ENCODE assay signal across 10 mouse cellular contexts in the genomic region with DNA sequence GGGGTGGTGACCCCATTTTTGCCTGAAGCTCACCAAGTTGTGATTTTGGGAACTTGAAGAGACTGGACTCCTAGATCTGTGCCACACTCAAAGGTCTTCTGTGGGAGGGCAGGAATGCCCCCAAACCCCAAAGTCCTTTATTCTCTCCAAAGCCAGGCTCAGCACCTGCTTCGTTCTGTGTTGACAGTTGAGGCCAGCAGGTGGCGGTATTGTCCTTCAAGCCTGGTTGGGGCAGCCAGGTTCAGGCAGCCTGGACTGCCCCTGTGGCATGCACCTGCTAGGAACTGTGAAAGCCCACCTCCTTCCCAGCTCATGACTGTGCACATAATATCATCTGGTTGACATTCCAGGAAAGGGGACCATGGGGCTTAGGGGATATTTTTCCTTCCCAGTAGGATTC.
DNase-seq lines count a peak whose midpoint lies in the region; ATAC-seq lines count a peak whose summit lies in the region.
"Had no signal": no experiment of that assay in that cellular context is flagged by ENCODE, and none has a peak within 500 bp of the region (broad histone marks: within the 10 kb centered on the region; RNA-seq: fewer than 3 reads in every experiment).

No protein-coding gene starts in this region.

- H3K9me3 ChIP-seq in hindbrain, embryonic 11.5 days (ENCODE audit: control insufficient read depth, low read length) = 0 out of 2 replicates have a peak, but pooled peaks cover 2% of the 10 kb centered on the region
- peaks cover 9% of the 10 kb centered on the region; the same call in 1 of the 2 replicates for H3K9me3 ChIP-seq in hindbrain, embryonic 13.5 days

- H3K4me1 ChIP-seq in hindbrain, embryonic 11.5 days (replicated peaks; ENCODE audit: control insufficient read depth, insufficient read depth, low read length) = no peaks in the 10 kb centered on the region
- H3K4me1 ChIP-seq in hindbrain, embryonic 13.5 days (replicated peaks) = no peaks in the 10 kb centered on the region
- H3K4me1 ChIP-seq: embryonic facial prominence, embryonic 13.5 days had no signal

- H3K9ac ChIP-seq in hindbrain, embryonic 11.5 days (ENCODE audit: low read depth, low read length) = no peak overlapping the region
- H3K9ac ChIP-seq in hindbrain, embryonic 13.5 days = no peak overlapping the region
- H3K9ac ChIP-seq: embryonic facial prominence, embryonic 13.5 days had no signal

- no peak overlapping the region for H3K4me3 ChIP-seq in hindbrain, embryonic 11.5 days (ENCODE audit: low read depth, low read length)
- H3K4me3 ChIP-seq in hindbrain, embryonic 13.5 days = no peak overlapping the region
- H3K4me3 ChIP-seq: embryonic facial prominence, embryonic 13.5 days had no signal

- 29% methylated on average over 2 of the region's 2 CpGs for WGBS in hindbrain, embryonic 11.5 days
- 48% methylated on average over 2 of the region's 2 CpGs for WGBS in hindbrain, embryonic 13.5 days

- no peak overlapping the region for H3K4me2 ChIP-seq in hindbrain, embryonic 11.5 days (replicated peaks; ENCODE audit: low read depth, low read length)
- no peak overlapping the region for H3K4me2 ChIP-seq in hindbrain, embryonic 13.5 days
- H3K4me2 ChIP-seq: embryonic facial prominence, embryonic 13.5 days had no signal

- peak; percentile 46 for DNase-seq in hindbrain, embryonic 11.5 days (ENCODE audit: low spot score)
- peak; percentile 49 for DNase-seq in right cerebral cortex, postnatal 14 days
- DNase-seq in right cerebral cortex, postnatal 36 days (ENCODE audit: low spot score in 2 of 2) = no peak
- peak; percentile 31 for DNase-seq in embryo, embryonic 11 days
- peak; percentile 60 for DNase-seq in testis, postnatal 10 days (ENCODE audit: low spot score)
- DNase-seq in ovary, adult 18-20 months (ENCODE audit: low spot score) = no peak
- DNase-seq: thymus, postnatal 25 days had no signal

- ATAC-seq in hindbrain, embryonic 11.5 days (ENCODE audit: low FRiP score) = no peak
- no peak for ATAC-seq in hindbrain, embryonic 13.5 days (ENCODE audit: low FRiP score)
- ATAC-seq: activated CD4-positive, CD25-positive, alpha-beta regulatory T cell, adult 4 months had no signal

- no peak overlapping the region for H3K27ac ChIP-seq in hindbrain, embryonic 11.5 days (ENCODE audit: low read depth, low read length)
- H3K27ac ChIP-seq in hindbrain, embryonic 13.5 days = no peak overlapping the region
- H3K27ac ChIP-seq: embryonic facial prominence, embryonic 13.5 days had no signal

- no peaks in the 10 kb centered on the region for H3K36me3 ChIP-seq in hindbrain, embryonic 11.5 days (ENCODE audit: control insufficient read depth, insufficient read depth, low read length)
- no peaks in the 10 kb centered on the region for H3K36me3 ChIP-seq in hindbrain, embryonic 13.5 days
- H3K36me3 ChIP-seq: embryonic facial prominence, embryonic 13.5 days had no signal

- no peaks in the 10 kb centered on the region for H3K27me3 ChIP-seq in hindbrain, embryonic 11.5 days (ENCODE audit: control insufficient read depth, insufficient read depth, low read length)
- no peaks in the 10 kb centered on the region for H3K27me3 ChIP-seq in hindbrain, embryonic 13.5 days
- H3K27me3 ChIP-seq: embryonic facial prominence, embryonic 13.5 days had no signal

Comparison
In these comparisons a context has a peak if more than half of its experiments do, and no peak if none do; other contexts are left out.
1. DNase-seq: peak in hindbrain, embryonic 11.5 days (single experiment), right cerebral cortex, postnatal 14 days (single experiment), embryo, embryonic 11 days (single experiment) and testis, postnatal 10 days (single experiment); none in right cerebral cortex, postnatal 36 days (0 of 2) and ovary, adult 18-20 months (single experiment).